Mouse (Mus musculus): ENCODE data around the gene Ecel1.

Ecel1 gene

DNA sequence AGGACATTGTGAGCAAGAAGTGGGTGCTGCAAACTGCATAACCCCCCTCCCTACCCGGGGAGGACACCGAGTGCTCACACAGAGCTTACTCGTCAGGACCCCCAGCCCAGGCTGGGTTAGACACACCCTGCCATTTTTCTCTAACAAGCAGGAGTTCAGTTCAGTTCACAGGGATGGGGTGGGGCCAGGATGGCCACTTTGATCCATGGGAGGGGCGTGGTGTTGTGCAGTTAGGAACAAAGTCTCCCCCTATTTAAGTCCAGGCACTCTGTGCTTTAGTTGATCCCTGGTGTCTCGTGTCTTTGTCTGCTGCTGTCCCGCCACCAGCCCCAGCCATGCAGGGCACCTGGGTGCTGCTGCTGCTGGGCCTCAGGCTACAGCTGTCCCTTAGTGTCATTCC, 31.6 kb downstream of the Ecel1 start, which contains the start of gene Akp3:
Gene Akp3 (plus strand): TSS at position 301 of the 400 bp plus-strand sequence.
- in situ Hi-C loops (cut with MboI; ENCODE audit: low pct_unique_long_range_greater_than_20kb in 1 of 2, low sequenced_read_pairs in 2 of 2, unreplicated experiment in 1 of 2) = no loop called here

GRCm38 (mm10) chr1:87114784-87115183, 41.5 kb downstream of the Ecel1 start:
- in situ Hi-C loops (cut with MboI; ENCODE audit: low pct_unique_long_range_greater_than_20kb in 1 of 2, low sequenced_read_pairs in 2 of 2, unreplicated experiment in 1 of 2) = no loop called here

DNA sequence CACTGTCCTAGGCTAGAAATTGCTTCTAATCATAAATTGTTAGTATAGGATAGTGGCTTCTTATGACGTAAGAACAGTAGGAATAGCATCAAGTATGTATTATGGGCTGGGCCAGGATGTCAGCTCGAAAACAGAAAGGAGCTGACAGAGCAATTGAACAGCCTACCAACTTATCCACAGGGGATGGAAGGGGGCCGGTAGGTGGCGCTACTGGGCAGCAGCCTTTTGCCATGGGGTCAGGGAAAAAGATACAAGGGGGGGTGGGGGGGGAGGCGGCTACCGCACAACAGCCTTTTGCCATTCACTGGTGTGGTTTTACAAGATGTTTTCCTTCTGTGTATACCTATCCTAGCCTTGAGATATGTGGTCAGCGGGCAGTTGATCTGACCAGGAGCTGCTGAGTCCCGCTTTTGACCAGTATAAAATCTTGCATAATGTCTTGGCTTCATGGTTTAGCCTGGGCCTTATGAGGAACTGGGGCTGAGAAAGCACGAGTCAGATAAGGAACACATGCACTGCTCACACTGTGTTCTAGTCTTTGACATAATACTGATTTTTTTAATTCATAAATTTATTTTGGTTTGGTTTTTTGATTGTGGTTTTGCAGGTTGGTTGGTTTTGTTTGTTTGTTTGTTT, 44.5 kb downstream of the Ecel1 start:
- in situ Hi-C loops (cut with MboI; ENCODE audit: low pct_unique_long_range_greater_than_20kb in 1 of 2, low sequenced_read_pairs in 2 of 2, unreplicated experiment in 1 of 2) = no loop called here

DNA sequence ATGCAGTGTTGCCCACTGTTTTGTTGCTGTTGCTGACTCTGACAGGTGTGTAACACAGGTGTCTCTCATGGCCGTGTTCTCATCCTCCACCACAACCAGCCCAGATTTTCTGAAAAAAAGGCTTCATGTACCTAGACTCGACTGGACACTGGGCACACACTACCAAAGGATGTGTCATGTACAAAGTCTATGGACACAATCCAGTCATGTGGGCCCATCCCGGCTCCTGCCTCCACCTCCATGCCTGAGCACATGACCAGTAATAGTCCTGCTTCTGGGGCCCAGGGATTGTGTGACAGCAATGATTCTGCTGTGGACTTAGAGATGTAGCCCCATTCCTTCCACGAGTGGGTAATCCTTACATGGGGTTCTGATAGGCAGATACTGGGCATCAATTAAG, 47.8 kb downstream of the Ecel1 start:
- in situ Hi-C loops (cut with MboI; ENCODE audit: low pct_unique_long_range_greater_than_20kb in 1 of 2, low sequenced_read_pairs in 2 of 2, unreplicated experiment in 1 of 2) = no loop called here

GRCm38 (mm10) chr1:87106536-87106935, 49.8 kb downstream of the Ecel1 start:
- in situ Hi-C loops (cut with MboI; ENCODE audit: low pct_unique_long_range_greater_than_20kb in 1 of 2, low sequenced_read_pairs in 2 of 2, unreplicated experiment in 1 of 2) = no loop called here

- in situ Hi-C loops (cut with MboI; ENCODE audit: low pct_unique_long_range_greater_than_20kb in 1 of 2, low sequenced_read_pairs in 2 of 2, unreplicated experiment in 1 of 2) = no loop called here
These were observed 52.4 kb downstream of the Ecel1 start for GRCm38 (mm10) chr1:87103936-87104335.

- in situ Hi-C loops (cut with MboI; ENCODE audit: low pct_unique_long_range_greater_than_20kb in 1 of 2, low sequenced_read_pairs in 2 of 2, unreplicated experiment in 1 of 2) = no loop called here
These were observed 54.2 kb downstream of the Ecel1 start for GRCm38 (mm10) chr1:87102114-87102513.

GRCm38 (mm10) chr1:87101411-87101810, 54.9 kb downstream of the Ecel1 start, which contains the start of gene Alpi:
Gene Alpi, minus strand, starts transcription at chr1:87101606.
- in situ Hi-C loops (cut with MboI; ENCODE audit: low pct_unique_long_range_greater_than_20kb in 1 of 2, low sequenced_read_pairs in 2 of 2, unreplicated experiment in 1 of 2) = no loop called here

- in situ Hi-C loops (cut with MboI; ENCODE audit: low pct_unique_long_range_greater_than_20kb in 1 of 2, low sequenced_read_pairs in 2 of 2, unreplicated experiment in 1 of 2) = no loop called here
These were observed 57.9 kb downstream of the Ecel1 start for GRCm38 (mm10) chr1:87098358-87098975.
